Mouse (Mus musculus) CH12.LX (cell line): ENCODE results near the gene Hdac9. TPM values are rescaled to one million over a fixed set of nuclear protein-coding genes. Genes with fewer than 3 reads are reported as not detected.

Experiments used
- DNase-seq: peaks from one replicate; pipeline ENCODE4 v3.0.0-alpha.2; 2013; ENCODE audit errors: extremely low read depth
- H3K27ac ChIP-seq: 2 replicates; pipeline ENCODE4 v1.5.1; 2012; ENCODE audit warnings: low read depth, mild to moderate bottlenecking, control low read depth, moderate library complexity; ENCODE audit not compliant: insufficient read depth
- H3K27me3 ChIP-seq: replicated peaks from 2 replicates; pipeline ENCODE3; 2012; ENCODE audit warnings: inconsistent platforms
- H3K36me3 ChIP-seq, 2 experiments: replicated peaks in 1 of 2; 2 replicates each; pipeline versions ENCODE3 to v1.6.1; 2012; ENCODE audit warnings: inconsistent platforms in 1 of 2, low read length in 1 of 2, mild to moderate bottlenecking in 1 of 2, mixed read lengths in 1 of 2, moderate library complexity in 1 of 2; ENCODE audit not compliant: control insufficient read depth in 1 of 2, insufficient read depth in 1 of 2
- H3K4me1 ChIP-seq, 2 experiments: 2 replicates each; pipeline ENCODE4 v1.6.1; 2012; ENCODE audit warnings: inconsistent platforms in 1 of 2, moderate library complexity in 1 of 2; ENCODE audit not compliant: insufficient read depth in 2 of 2, control insufficient read depth in 1 of 2
- H3K4me2 ChIP-seq: 2 replicates; pipeline ENCODE4 v1.6.1; 2012; ENCODE audit warnings: low read depth, mild to moderate bottlenecking, control low read depth; ENCODE audit not compliant: poor library complexity, insufficient read depth, severe bottlenecking
- H3K4me3 ChIP-seq, 3 experiments: fragments of 150-350 bp in 1 of 3; sonication (generic) in 1 of 3; replicated peaks in 1 of 3; 2 replicates each; pipeline versions ENCODE3 to v1.5.1; 2011 to 2012; ENCODE audit warnings: low read depth in 2 of 3, low read length in 2 of 3, mild to moderate bottlenecking in 2 of 3, moderate library complexity in 2 of 3, control low read depth in 1 of 3, improper control_type of control experiment in 1 of 3, inconsistent platforms in 1 of 3, mixed read lengths in 1 of 3; ENCODE audit not compliant: poor library complexity in 1 of 3
- H3K79me2 ChIP-seq: replicated peaks from 2 replicates; pipeline ENCODE4 v1.6.1; 2012; ENCODE audit warnings: mild to moderate bottlenecking, moderate library complexity; ENCODE audit not compliant: control insufficient read depth, poor library complexity, insufficient read depth, severe bottlenecking; ENCODE audit errors: extremely low read depth
- H3K9ac ChIP-seq: 2 replicates; pipeline ENCODE4 v1.6.1; 2012; ENCODE audit warnings: low read depth, mild to moderate bottlenecking, control low read depth, moderate library complexity; ENCODE audit not compliant: insufficient read depth
- H3K9me3 ChIP-seq: replicated peaks from 2 replicates; pipeline ENCODE3; 2012; ENCODE audit warnings: low read length, inconsistent platforms, mixed read lengths
- BHLHE40 ChIP-seq: IDR thresholded peaks from 2 replicates; pipeline ENCODE4 v1.6.1; 2011; ENCODE audit warnings: mild to moderate bottlenecking, low read depth, low read length, improper control_type of control experiment
- CHD2 ChIP-seq: IDR thresholded peaks from 2 replicates; pipeline ENCODE4 v1.6.1; 2011; ENCODE audit warnings: low read length, improper control_type of control experiment
- HCFC1 ChIP-seq: IDR thresholded peaks from 2 replicates; pipeline ENCODE4 v1.6.1; 2012; ENCODE audit warnings: low read depth, mild to moderate bottlenecking, inconsistent platforms, low read length, improper control_type of control experiment
- JUN ChIP-seq: IDR thresholded peaks from 2 replicates; pipeline ENCODE4 v1.6.1; 2011; ENCODE audit warnings: low read depth, mild to moderate bottlenecking, low read length, improper control_type of control experiment, moderate library complexity; ENCODE audit not compliant: insufficient read depth
- JUND ChIP-seq: conservative IDR thresholded peaks from 2 replicates; pipeline ENCODE4 v1.6.1; 2011; ENCODE audit warnings: low read depth, low read length, improper control_type of control experiment
- MAZ ChIP-seq: IDR thresholded peaks from 2 replicates; pipeline ENCODE4 v1.6.1; 2012; ENCODE audit warnings: low read depth, mild to moderate bottlenecking, inconsistent platforms, low read length, improper control_type of control experiment, moderate library complexity
- MEF2A ChIP-seq: IDR thresholded peaks from 2 replicates; pipeline ENCODE4 v1.6.1; 2014; ENCODE audit warnings: low read depth, mild to moderate bottlenecking, inconsistent platforms, low read length, improper control_type of control experiment, borderline replicate concordance
- MYC ChIP-seq: IDR thresholded peaks from 2 replicates; pipeline ENCODE4 v1.6.1; 2011; ENCODE audit warnings: low read depth, mild to moderate bottlenecking, improper control_type of control experiment, low read length
- POLR2A ChIP-seq: IDR thresholded peaks from 2 replicates; pipeline ENCODE4 v1.6.1; 2011; ENCODE audit warnings: low read depth, mild to moderate bottlenecking, improper control_type of control experiment, low read length
- POLR2AphosphoS2 ChIP-seq: IDR thresholded peaks from 2 replicates; pipeline ENCODE4 v1.6.1; 2011; ENCODE audit warnings: low read depth, low read length, improper control_type of control experiment
- RAD21 ChIP-seq: IDR thresholded peaks from 2 replicates; pipeline ENCODE4 v1.6.1; 2011; ENCODE audit warnings: low read depth, mild to moderate bottlenecking, low read length, improper control_type of control experiment, moderate library complexity
- RCOR1 ChIP-seq: conservative IDR thresholded peaks from 2 replicates; pipeline ENCODE4 v1.6.1; 2012; ENCODE audit warnings: low read depth, mild to moderate bottlenecking, inconsistent platforms, low read length, improper control_type of control experiment
- SIN3A ChIP-seq: IDR thresholded peaks from 2 replicates; pipeline ENCODE4 v1.6.1; 2012; ENCODE audit warnings: low read length, improper control_type of control experiment, inconsistent platforms
- SMC3 ChIP-seq: IDR thresholded peaks from 2 replicates; pipeline ENCODE4 v1.6.1; 2011; ENCODE audit warnings: low read depth, low read length, improper control_type of control experiment
- TBP ChIP-seq: conservative IDR thresholded peaks from 2 replicates; pipeline ENCODE4 v1.6.1; 2011; ENCODE audit warnings: low read depth, low read length, improper control_type of control experiment
- ZMIZ1 ChIP-seq: IDR thresholded peaks from 2 replicates; pipeline ENCODE4 v1.6.1; 2012; ENCODE audit warnings: low read depth, mild to moderate bottlenecking, inconsistent platforms, low read length, improper control_type of control experiment
- dilution Hi-C: fragments of 300-500 bp; cut with MboI; formaldehyde crosslinking; loops from 2 replicates; pipeline ENCODE4 v1.14.3; 2020; ENCODE audit warnings: low sequenced_read_pairs; ENCODE audit not compliant: extremely low pct_unique_long_range_greater_than_20kb, extremely low pct_ligation_motif_present
- in situ Hi-C: fragments of 300-500 bp; cut with MboI; formaldehyde crosslinking; loops from 3 replicates; pipeline ENCODE4 v1.14.3; 2019; ENCODE audit warnings: low sequenced_read_pairs, low pct_ligation_motif_present, low pct_unique_long_range_greater_than_20kb, mixed read lengths
- polyA plus RNA-seq: library from polyadenylated mRNA; unstranded; fragments of >175 nt; gene quantifications from 2 replicates; pipeline ENCODE4 v1.2.1, GENCODE M21; 2012; ENCODE audit warnings: low read depth; ENCODE audit not compliant: insufficient read length
- total RNA-seq, 2 experiments: library from RNA; depleted of rRNA; stranded (reverse); fragments of 300-350 nt in 1 of 2; fragments of >200 nt in 1 of 2; gene quantifications; 2 replicates each; pipeline ENCODE4 v1.2.3; 2012 to 2014

Hdac9 gene
- total and polyA plus RNA-seq, 3 experiments = 0.04 to 0.38 (median 0.17) TPM

- dilution Hi-C loops = no loop called here
Measured at GRCm38 (mm10) chr12:34779368-34779957, 137.4 kb downstream of the Hdac9 start.

GRCm38 (mm10) chr12:34776170-34776569 is 140.7 kb downstream of the Hdac9 start:
- H3K79me2 ChIP-seq = no peaks in the 10 kb centered on the region
- no peaks in the 10 kb centered on the region for H3K9me3 ChIP-seq
- DNase-seq = no peak
- no peak overlapping the region for H3K27ac ChIP-seq
- H3K4me3 ChIP-seq = no peak overlapping the region
- in situ Hi-C loops (no loop called here), dilution Hi-C loops (no loop called here)
- H3K9ac ChIP-seq = no peak overlapping the region
- H3K4me2 ChIP-seq = no peak overlapping the region
- H3K4me1 ChIP-seq = peaks cover 3 to 23% of the 10 kb centered on the region in 2 experiments; a peak in 3 of 4 replicates
- no peak for TF ChIP-seq ZMIZ1
- TF ChIP-seq JUN = no peak
- TF ChIP-seq HCFC1 = no peak
- TF ChIP-seq JUND = no peak
- no peak for TF ChIP-seq SMC3
- no peak for TF ChIP-seq SIN3A
- no peak for TF ChIP-seq MYC
- TF ChIP-seq RAD21 = no peak
- no peak for TF ChIP-seq MEF2A
- TF ChIP-seq CHD2 = no peak
- no peak for TF ChIP-seq MAZ
- TF ChIP-seq TBP = no peak
- no peaks in the 10 kb centered on the region for H3K27me3 ChIP-seq
- no peaks in the 10 kb centered on the region for H3K36me3 ChIP-seq

More at GRCm38 (mm10) chr12:34779368-34779957, 137.4 kb downstream of the Hdac9 start:
- no peak overlapping the region for H3K27ac ChIP-seq
- H3K4me1 ChIP-seq = peaks cover 7 to 40% of the 10 kb centered on the region in 2 experiments
- no peak overlapping the region for H3K9ac ChIP-seq
- peak; percentile 56 for DNase-seq
- no peaks in the 10 kb centered on the region for H3K36me3 ChIP-seq
- no peaks in the 10 kb centered on the region for H3K79me2 ChIP-seq
- TF ChIP-seq POLR2A (no peak), ZMIZ1 (no peak), RCOR1 (no peak), POLR2AphosphoS2 (no peak), BHLHE40 (no peak), HCFC1 (no peak)
- peak overlapping the region; percentile 75 for H3K4me2 ChIP-seq
- no peaks in the 10 kb centered on the region for H3K9me3 ChIP-seq
- H3K27me3 ChIP-seq = no peaks in the 10 kb centered on the region
- no peak overlapping the region for H3K4me3 ChIP-seq
- in situ Hi-C loops = no loop called here
